Mouse (Mus musculus): ENCODE measurements around the gene Gm45194. TPM values are rescaled to one million over a fixed set of nuclear protein-coding genes. Genes with fewer than 3 reads are reported as not detected.

Gene Gm45194
- under 1 TPM in 1 of 2 experiments, not detected in 1; 0.19 TPM for total RNA-seq (2021)
- long read RNA-seq, experiment 1: 0 reads
- long read RNA-seq, experiment 2: 0 reads

DNA sequence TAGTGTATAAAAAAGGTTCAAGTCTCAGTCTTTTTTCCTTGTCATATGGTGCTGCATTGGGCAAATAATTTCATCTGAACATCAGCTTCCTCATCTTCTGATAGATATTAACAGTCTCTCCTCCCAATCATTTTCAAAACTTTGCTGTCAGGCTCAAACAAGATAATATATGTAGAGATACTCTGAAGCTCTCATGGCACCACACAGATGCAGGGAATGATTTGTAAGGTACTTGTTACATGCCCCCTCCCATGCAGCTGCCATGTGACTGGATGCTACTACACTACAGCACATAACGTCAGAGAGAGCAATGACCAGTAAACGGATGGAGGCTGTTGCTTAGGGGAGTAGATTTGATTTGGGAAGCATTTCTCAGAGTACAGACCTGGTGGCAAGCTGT, at the start of gene Gm45194:
Gene Gm45194, plus strand, starts transcription at position 301 of the 400 bp plus-strand sequence.
- no peak for DNase-seq (ENCODE audit: low spot score in 2 of 2)

DNA sequence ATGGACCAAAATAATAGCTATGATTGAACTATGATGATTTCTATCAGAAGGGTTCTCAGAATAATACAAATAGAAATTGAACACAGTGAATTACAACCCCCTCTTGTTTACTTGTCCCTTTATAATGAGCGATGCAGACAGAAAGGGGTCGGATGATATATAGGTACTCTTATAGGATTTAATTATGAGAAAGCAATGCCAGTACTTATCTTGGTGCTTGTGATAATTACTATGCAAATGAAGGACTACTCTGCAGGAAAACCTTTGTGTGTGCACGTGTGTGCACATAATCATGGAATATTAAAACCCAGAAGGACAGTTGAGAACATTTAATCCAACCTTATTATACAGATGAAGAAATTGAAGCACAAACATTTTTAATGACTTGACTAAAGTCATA, 35.3 kb upstream of the Gm45194 start:
- no peak for DNase-seq (ENCODE audit: low spot score in 2 of 2)

DNA sequence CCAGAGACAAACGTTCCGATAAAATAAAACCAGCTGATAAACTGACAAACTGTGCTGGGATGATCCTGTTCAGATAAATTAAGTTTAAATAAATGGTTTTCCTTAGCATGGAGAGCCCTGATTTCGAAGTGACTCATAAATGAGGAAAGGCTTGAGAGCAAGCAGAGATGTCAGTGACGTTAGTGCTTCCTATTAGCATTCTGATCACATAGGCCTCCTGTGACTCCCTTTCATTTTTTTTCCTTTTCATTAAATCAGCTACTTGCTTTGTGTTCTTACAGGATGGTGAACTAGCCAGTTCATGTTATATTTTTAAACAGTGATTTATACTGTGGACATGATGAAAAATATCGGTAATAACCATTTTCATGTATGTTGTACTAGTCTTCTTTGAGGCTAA, 9.9 kb upstream of the Gm45194 start:
- DNase-seq (ENCODE audit: low spot score in 2 of 2): no peak

DNA sequence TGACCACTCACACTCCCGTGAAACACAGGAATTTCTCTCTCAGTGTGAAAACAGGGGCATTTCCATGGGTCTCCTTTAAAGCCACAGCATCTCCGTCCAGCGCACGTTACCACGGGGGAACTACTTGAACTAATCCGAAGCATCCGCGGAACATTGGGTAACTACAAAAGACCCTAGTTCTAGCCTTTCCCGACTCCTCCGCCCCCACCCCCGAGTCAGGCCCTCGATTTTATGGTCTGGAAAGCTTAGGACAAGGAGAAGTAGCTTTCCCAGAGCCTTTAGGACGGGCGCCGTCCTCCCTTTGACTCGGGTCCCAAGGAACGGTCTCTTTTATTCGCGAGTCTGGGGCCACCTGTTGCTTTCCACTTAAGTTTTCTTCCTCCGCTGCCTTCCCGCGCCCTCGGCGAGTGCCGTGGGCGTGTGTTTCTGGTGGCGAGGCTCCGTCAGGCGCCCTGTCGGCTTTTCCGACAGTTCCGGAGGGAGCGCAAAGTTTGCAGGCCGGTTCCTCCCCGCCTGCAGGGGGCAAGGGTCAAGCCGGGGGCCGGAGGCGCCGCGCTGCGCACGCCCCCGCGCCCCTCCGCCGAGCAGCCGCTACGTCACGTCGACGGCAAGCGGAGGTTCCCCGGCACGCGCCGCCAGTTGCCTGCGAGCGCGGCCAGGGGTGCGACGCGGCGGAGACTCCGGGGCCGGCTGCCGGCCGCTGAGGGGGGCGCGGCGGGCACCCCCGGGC, 3.3 kb downstream of the Gm45194 start:
- peak in 1 of 2 experiments; percentile 0 for DNase-seq (ENCODE audit: low spot score in 2 of 2)

DNA sequence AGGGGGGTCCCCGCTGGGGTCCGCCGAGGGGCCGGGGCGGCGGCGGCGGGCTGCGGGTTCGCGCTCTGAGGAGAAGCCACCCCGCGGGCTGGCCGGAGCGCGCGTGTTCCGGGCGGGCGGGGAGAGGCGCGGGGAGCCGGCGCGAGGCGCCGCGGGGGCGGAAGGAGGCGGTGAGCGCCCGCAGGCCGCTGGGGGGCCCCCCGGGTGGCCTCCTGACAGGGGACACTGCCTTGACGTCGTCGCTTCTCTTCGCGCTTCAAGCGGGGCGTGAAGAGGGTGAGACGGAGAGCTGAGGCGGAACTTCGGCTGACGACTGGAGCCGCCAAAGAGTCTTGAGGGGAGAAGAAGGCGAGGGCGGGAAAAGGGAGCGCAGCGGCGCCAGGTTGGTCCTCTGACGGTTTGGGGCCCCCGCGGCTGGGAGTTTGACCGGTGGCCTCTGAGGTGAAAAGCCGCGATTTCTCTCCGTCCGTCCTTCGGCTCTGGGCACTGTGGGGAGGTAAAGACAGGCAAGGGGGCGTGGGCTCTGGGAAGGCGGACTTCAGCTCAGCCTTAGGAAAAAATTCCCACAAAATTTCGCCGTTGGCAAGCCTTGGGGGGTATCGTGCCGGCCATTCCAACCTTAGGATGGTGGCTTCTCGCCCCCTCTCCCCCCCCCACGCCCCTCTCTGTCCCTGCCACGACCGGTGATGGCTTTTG, 4.0 kb downstream of the Gm45194 start:
- no peak for DNase-seq (ENCODE audit: low spot score in 2 of 2)

DNA sequence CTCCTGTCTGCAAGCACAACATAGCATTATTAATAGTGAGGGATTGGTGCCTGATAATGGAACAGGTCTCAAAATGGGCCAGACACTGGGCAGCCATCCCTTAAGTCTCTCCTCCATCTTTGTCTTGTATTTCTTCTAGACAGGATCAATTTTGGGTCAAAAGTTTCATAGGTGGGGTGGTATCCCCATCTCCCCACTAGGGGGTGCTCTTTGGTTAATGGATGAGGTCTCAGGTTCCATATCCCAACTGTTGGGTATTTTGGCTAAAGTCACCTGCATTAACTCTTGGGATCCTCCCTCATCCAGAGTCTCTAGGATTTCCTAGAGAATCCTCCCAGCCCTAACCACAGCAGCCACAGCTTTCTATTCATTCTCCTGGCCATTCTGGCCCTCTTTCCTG, 26.2 kb downstream of the Gm45194 start:
- DNase-seq (ENCODE audit: low spot score in 2 of 2): no peak

DNA sequence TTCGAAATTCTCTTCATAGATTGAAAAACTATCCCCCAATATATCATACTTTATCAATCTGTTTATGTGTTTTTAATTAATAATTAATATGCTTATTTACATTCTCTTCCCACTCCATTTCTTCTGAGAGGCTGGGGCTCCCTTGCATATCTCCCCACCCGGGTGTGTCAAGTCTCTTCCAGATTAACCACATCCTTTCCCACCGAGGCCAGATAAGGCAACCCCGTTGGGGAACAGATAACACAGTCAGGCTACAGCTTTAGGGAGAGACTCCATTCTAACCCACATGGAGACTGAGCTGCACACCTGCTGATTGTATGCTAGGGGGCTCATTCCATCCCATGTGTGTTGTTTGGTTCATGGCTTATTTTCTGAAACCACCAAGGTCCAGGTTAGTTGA, 69.7 kb downstream of the Gm45194 start:
- no peak for DNase-seq (ENCODE audit: low spot score in 2 of 2)

DNA sequence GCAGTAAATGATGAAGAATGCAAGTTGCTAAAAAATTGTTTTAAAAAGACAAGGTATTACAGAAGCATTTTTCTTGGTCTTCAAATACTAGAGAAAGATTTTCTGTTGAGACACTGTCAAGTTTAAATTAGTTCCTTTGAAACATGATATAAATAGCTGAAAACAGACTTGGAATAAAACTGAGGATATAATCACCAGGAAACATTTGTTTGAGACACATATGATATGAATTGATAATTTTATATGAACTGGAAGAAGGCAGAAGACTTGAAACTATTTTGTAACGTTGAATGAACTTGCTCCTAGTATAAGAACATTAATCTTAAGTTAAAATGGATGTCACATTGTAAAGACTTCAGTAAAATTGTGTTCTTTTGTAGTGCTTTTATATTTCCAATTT, 108.5 kb downstream of the Gm45194 start:
- no peak for DNase-seq (ENCODE audit: low spot score in 2 of 2)

DNA sequence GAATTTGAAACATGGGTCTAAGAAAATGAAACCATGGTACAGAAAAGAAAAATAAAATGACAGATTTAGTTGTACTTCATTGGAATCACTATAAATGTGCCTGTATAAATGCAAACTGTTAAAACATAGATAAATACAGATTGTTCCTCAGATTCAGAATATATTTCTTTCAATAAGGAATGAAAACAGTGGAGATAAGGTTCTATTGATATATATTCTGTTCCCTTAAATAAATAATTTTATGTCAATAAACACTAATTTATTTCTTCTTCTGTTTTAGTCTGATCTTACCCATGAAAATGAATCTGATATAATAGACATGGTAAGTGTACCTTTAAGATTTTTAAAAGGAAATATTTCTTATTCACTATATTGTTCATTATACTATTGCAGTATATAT, 119.5 kb downstream of the Gm45194 start, which contains the start of gene Tex16:
Gene Tex16, plus strand, starts transcription at position 301 of the 400 bp plus-strand sequence.
- no peak for DNase-seq (ENCODE audit: low spot score in 2 of 2)

DNA sequence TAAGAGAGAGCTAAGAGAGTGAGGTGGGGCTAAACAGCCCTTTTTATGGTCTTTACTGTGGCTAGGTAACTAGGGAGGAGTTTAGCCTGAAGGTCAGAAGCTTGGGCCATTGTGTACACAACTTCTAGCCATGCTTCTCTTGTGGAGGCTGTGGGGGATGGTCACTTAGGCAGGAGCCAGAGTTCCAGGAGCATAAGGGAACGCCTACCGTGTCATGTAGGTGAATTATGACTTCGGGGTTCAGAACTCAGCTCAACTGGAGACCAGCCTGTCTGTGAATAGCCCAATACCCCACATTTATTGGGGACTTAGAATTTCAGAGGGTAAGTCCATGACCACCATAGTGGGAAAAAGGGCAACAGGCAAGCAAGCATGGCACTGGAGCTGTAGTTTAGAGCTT, 347.6 kb downstream of the Gm45194 start, which contains the start of gene 4933403O08Rik:
Gene 4933403O08Rik, plus strand, starts transcription at position 301 of the 400 bp plus-strand sequence.
- no peak for DNase-seq (ENCODE audit: low spot score in 2 of 2)

DNA sequence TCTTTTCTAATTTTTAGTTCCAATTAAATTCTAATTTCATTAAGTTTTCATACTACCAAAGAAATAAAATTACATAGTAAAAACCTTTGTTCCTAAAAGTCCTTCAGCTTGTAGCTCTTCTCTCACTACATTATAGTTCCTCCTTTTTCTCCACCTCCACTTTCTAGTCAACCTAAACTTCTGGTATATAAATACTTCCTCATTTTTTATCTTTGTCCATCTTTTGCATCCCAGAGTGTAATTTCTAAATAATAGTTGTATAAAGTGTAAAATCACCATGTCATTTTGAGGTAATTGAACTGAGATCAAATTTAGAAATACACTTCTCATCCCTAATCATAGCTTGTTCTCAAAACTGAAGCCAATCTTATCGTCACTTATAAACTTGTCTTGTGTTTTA, 351.7 kb downstream of the Gm45194 start:
- no peak for DNase-seq (ENCODE audit: low spot score in 2 of 2)

DNA sequence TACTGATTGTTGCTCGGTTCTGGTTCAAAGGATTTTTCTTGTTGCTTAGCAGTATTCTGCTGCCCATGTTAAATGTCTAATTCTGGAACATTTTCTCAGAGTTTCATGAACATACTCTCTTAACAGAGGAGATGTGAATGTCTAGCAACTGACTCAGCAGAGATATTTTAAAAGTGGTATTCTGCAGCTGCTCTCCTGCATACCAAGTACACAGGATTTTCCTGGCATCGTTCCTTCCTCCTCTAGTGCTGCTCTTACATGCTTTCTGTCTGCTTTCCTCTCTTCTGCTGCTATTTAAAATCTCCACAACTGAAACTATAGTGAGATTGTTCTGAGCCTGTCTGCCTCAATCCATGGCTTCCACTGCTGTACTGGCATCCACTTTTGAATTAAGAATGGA, 364.3 kb downstream of the Gm45194 start:
- DNase-seq (ENCODE audit: low spot score in 2 of 2): peak; percentile 1 to 5

DNA sequence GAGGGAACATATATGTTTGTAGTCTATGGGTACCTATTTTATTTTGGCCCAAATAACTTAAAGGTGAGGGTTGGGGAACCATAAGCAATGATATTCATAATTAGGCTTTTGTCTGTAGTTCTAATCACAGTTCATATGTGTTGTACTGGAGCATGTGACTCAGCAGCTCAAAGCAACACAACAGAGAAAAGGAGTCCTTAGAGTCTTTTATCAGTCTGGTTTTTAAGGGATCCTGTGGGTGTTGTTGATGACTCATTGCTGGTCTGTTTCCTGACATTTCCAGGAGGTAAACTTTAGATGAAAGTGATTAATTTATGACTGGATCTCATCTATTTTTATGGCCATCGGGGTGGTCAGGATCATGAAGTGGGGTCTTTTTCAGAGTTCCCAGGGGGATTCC, 382.4 kb downstream of the Gm45194 start:
- DNase-seq (ENCODE audit: low spot score in 2 of 2): no peak

Other genes starting within 250 kb of the Gm45194 start
- gene Hdx, start 194.3 kb upstream of the Gm45194 start, total RNA-seq (2021): 1 to 10 TPM; 3.4 to 3.8 TPM
- not detected for gene Tex16, start 119.6 kb downstream of the Gm45194 start, total RNA-seq (2021)

All from layer of hippocampus, postnatal 14 days (tissue).